Mouse (Mus musculus) hindbrain, postnatal 0 days (tissue): ENCODE measurements around the gene Rtp4. TPM values are rescaled to one million over a fixed set of nuclear protein-coding genes. Genes with fewer than 3 reads are reported as not detected.

Experiments
- ATAC-seq: fragments of 200-750 bp; cut with Nextera tagmentation; 2 replicates; pipeline ENCODE4 v1.8.0; 2017; ENCODE audit warnings: mild to moderate bottlenecking, moderate TSS enrichment, moderate library complexity
- DNase-seq: peaks from one replicate; pipeline ENCODE4 v3.0.0-alpha.2; 2015; ENCODE audit warnings: low spot score
- H3K27ac ChIP-seq: fragments of 300-500 bp; sonication (generic); 2 replicates; pipeline ENCODE4 v1.5.1; 2014; ENCODE audit warnings: mild to moderate bottlenecking
- H3K27me3 ChIP-seq: fragments of 300-500 bp; sonication (generic); 2 replicates; pipeline ENCODE4 v1.6.1; 2014; ENCODE audit warnings: low read length, mixed read lengths; ENCODE audit not compliant: insufficient read depth
- H3K36me3 ChIP-seq: fragments of 300-500 bp; sonication (generic); 2 replicates; pipeline ENCODE4 v1.6.1; 2014; ENCODE audit warnings: low read length, mixed read lengths; ENCODE audit not compliant: insufficient read depth
- H3K4me1 ChIP-seq: fragments of 300-500 bp; sonication (generic); 2 replicates; pipeline ENCODE4 v1.6.1; 2014; ENCODE audit warnings: antibody characterized with exemption, low read length, mixed read lengths; ENCODE audit not compliant: insufficient read depth
- H3K4me2 ChIP-seq: fragments of 300-500 bp; sonication (generic); 2 replicates; pipeline ENCODE4 v1.6.1; 2014; ENCODE audit warnings: low read depth, mild to moderate bottlenecking, low read length, moderate library complexity, mixed read lengths
- H3K4me3 ChIP-seq: fragments of 300-500 bp; sonication (generic); 2 replicates; pipeline ENCODE4 v1.5.1; 2014; ENCODE audit warnings: low read length
- H3K9ac ChIP-seq: fragments of 300-500 bp; sonication (generic); replicated peaks from 2 replicates; pipeline ENCODE4 v1.6.1; 2014; ENCODE audit warnings: mild to moderate bottlenecking, low read length, moderate library complexity, mixed read lengths
- H3K9me3 ChIP-seq: fragments of 300-500 bp; sonication (generic); 2 replicates; pipeline ENCODE4 v1.6.1; 2016; ENCODE audit warnings: low read length, mixed read lengths
- CTCF ChIP-seq: IDR thresholded peaks from 2 replicates; pipeline ENCODE4 v1.5.1; 2016; ENCODE audit warnings: antibody characterized with exemption, control low read depth, low read depth
- WGBS: fragments of 180-500 bp; shearing (Covaris S2); extraction: QIAGEN DNeasy Blood & Tissue Kit; methylation state at CpG from one replicate; pipeline ENCODE4 v1.1.7; 2014; 5-methylcytosine and 5-hydroxymethylcytosine counted together
- polyA plus RNA-seq: library from polyadenylated mRNA; unstranded; fragments of >200 nt; fragmentation: Nextera tagmentation; extraction: Ambion mirVana; gene quantifications from 2 replicates; pipeline ENCODE4 v1.2.1, GENCODE M21; 2015
- total RNA-seq: library from RNA; depleted of rRNA; stranded (reverse); fragments of >200 nt; gene quantifications from 2 replicates; pipeline ENCODE4 v1.2.3, GENCODE M21; 2014; rRNA removed

Gene Rtp4
- total RNA-seq (4.7 and 11.7 TPM in 2 replicates), polyA plus RNA-seq (8.6 and 9.9 TPM in 2 replicates)

- Histone ChIP-seq H3K4me3 (peak within 1 kb of the TSS; percentile 46), H3K9ac (peak within 1 kb of the TSS; percentile 64), H3K4me2 (peak within 1 kb of the TSS; percentile 68), H3K36me3 (no peaks in the 10 kb centered on the region), H3K4me1 (peaks cover 45% of the 10 kb centered on the region), H3K27me3 (no peaks in the 10 kb centered on the region), H3K9me3 (no peaks in the 10 kb centered on the region), H3K27ac (peak within 1 kb of the TSS; percentile 82)
- no peak for TF ChIP-seq CTCF
- peak; percentile 82 for ATAC-seq
- 1% methylated on average over 12 of the region's 12 CpGs for WGBS
- peak; percentile 66 for DNase-seq
These were observed at the start of gene Rtp4, which contains the start of gene Masp1 for GRCm38 (mm10) chr16:23520235-23520871. Gene Rtp4 (plus strand): TSS chr16:23520291. Gene Masp1 (minus strand): TSS chr16:23520815.

- Histone ChIP-seq H3K4me2 (no peak overlapping the region), H3K4me1 (no peaks in the 10 kb centered on the region), H3K9me3 (no peaks in the 10 kb centered on the region), H3K4me3 (no peak overlapping the region), H3K36me3 (no peaks in the 10 kb centered on the region), H3K9ac (no peak overlapping the region), H3K27me3 (no peaks in the 10 kb centered on the region), H3K27ac (no peak overlapping the region)
- DNase-seq (no peak), ATAC-seq (no peak)
- 94% methylated on average over 6 of the region's 6 CpGs for WGBS
- TF ChIP-seq CTCF, result no peak
These were observed 48.5 kb upstream of the Rtp4 start for GRCm38 (mm10) chr16:23471551-23471950.

- no peaks in the 10 kb centered on the region for H3K4me1 ChIP-seq
- TF ChIP-seq CTCF, result no peak
- H3K36me3 ChIP-seq, result no peaks in the 10 kb centered on the region
- H3K9me3 ChIP-seq, result no peaks in the 10 kb centered on the region
- no peaks in the 10 kb centered on the region for H3K27me3 ChIP-seq
- DNase-seq (no peak), ATAC-seq (no peak)
- H3K4me2 ChIP-seq, result no peak overlapping the region
- no peak overlapping the region for H3K27ac ChIP-seq
- no peak overlapping the region for H3K9ac ChIP-seq
- WGBS, result 65% methylated on average over 3 of the region's 3 CpGs
- H3K4me3 ChIP-seq, result no peak overlapping the region
These were observed 48.0 kb upstream of the Rtp4 start for GRCm38 (mm10) chr16:23472046-23472445.

DNA sequence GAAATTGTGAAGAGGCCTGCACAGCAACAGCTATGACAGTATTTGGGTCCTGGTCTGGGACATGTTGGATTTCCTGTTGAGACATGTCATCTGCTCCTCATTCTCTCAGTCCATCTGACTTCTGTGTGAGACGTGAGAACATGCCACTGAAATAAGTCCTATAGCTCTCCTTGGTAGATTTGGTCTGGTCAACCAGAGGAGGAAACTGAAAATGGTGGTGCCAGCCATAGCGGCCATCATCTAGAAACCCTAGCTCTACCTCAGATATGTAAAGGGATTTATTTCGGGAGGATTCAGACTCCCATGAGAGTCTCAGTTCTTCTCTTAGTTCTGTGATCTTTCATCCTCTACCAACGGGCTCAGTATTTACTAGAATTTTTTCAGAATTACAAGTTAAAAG is 44.4 kb upstream of the Rtp4 start:
- DNase-seq, result no peak
- H3K9ac ChIP-seq, result no peak overlapping the region

DNA sequence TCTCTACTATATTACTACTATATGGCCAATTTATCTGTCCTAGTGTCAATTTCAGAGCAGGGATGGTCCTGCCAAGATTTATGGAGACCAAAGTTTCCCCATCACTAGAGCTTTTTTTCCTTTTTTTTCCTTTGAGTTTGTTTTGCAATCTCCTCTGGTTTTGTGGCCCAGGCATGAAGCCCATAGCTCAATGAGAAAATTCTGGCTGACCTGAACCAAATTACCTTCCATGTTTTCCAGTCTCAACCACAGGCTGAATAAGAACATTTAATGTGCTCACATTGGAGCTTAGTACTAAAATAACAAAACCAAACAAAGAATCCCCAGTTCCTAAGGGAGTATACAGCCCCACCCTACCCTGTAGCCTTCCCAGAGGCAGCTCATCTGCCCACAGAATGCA is 43.5 kb upstream of the Rtp4 start:
- Histone ChIP-seq H3K4me3 (no peak overlapping the region), H3K4me2 (no peak overlapping the region), H3K27me3 (no peaks in the 10 kb centered on the region), H3K36me3 (no peaks in the 10 kb centered on the region), H3K9me3 (no peaks in the 10 kb centered on the region), H3K27ac (no peak overlapping the region), H3K4me1 (no peaks in the 10 kb centered on the region), H3K9ac (no peak overlapping the region)
- no peak for TF ChIP-seq CTCF
- no peak for ATAC-seq
- DNase-seq, result no peak

More for the DNA sequence above, 44.4 kb upstream of the Rtp4 start:
- H3K4me3 ChIP-seq, result no peak overlapping the region
- H3K4me2 ChIP-seq, result no peak overlapping the region
- no peak for TF ChIP-seq CTCF
- H3K36me3 ChIP-seq, result no peaks in the 10 kb centered on the region
- 90% methylated on average over 4 of the region's 4 CpGs for WGBS
- ATAC-seq, result no peak
- no peaks in the 10 kb centered on the region for H3K27me3 ChIP-seq
- no peaks in the 10 kb centered on the region for H3K4me1 ChIP-seq
- H3K9me3 ChIP-seq, result no peaks in the 10 kb centered on the region
- H3K27ac ChIP-seq, result no peak overlapping the region

- no peaks in the 10 kb centered on the region for H3K4me1 ChIP-seq
- no peak overlapping the region for H3K27ac ChIP-seq
- no peaks in the 10 kb centered on the region for H3K36me3 ChIP-seq
- H3K9ac ChIP-seq, result no peak overlapping the region
- 59% methylated on average over 7 of the region's 7 CpGs for WGBS
- no peak overlapping the region for H3K4me3 ChIP-seq
- TF ChIP-seq CTCF, result no peak
- H3K9me3 ChIP-seq, result no peaks in the 10 kb centered on the region
- no peaks in the 10 kb centered on the region for H3K27me3 ChIP-seq
- DNase-seq (no peak), ATAC-seq (no peak)
- no peak overlapping the region for H3K4me2 ChIP-seq
These were observed 40.1 kb upstream of the Rtp4 start for GRCm38 (mm10) chr16:23479872-23480603.

- Histone ChIP-seq H3K36me3 (no peaks in the 10 kb centered on the region), H3K4me2 (no peak overlapping the region), H3K9me3 (no peaks in the 10 kb centered on the region), H3K4me1 (no peaks in the 10 kb centered on the region), H3K4me3 (no peak overlapping the region), H3K27me3 (no peaks in the 10 kb centered on the region), H3K9ac (no peak overlapping the region), H3K27ac (no peak overlapping the region)
- WGBS, result 45% methylated on average over 3 of the region's 3 CpGs
- TF ChIP-seq CTCF, result no peak
- ATAC-seq (no peak), DNase-seq (no peak)
These were observed 37.9 kb upstream of the Rtp4 start for GRCm38 (mm10) chr16:23482218-23482617.
